Mouse (Mus musculus) midbrain, embryonic 14.5 days (tissue): ENCODE data around the gene Ahnak2. TPM values are rescaled to one million over a fixed set of nuclear protein-coding genes. Genes with fewer than 3 reads are reported as not detected.

Source experiments
- ATAC-seq: fragments of 200-750 bp; cut with Nextera tagmentation; 2 replicates; pipeline ENCODE4 v1.8.0; 2017; ENCODE audit warnings: moderate number of reproducible peaks, moderate library complexity; ENCODE audit not compliant: low FRiP score, low TSS enrichment
- DNase-seq: peaks from one replicate; pipeline ENCODE4 v3.0.0-alpha.2; 2015
- H3K27ac ChIP-seq: fragments of 300-500 bp; sonication (generic); replicated peaks from 2 replicates; pipeline ENCODE4 v1.5.1; 2014; ENCODE audit warnings: mild to moderate bottlenecking, low read depth, low read length, moderate library complexity
- H3K27me3 ChIP-seq: fragments of 300-500 bp; sonication (generic); 2 replicates; pipeline ENCODE4 v1.6.1; 2014; ENCODE audit warnings: low read length, control low read depth, mixed read lengths; ENCODE audit not compliant: control insufficient read depth, insufficient read depth
- H3K36me3 ChIP-seq: fragments of 300-500 bp; sonication (generic); 2 replicates; pipeline ENCODE4 v1.6.1; 2014; ENCODE audit warnings: low read length, control low read depth; ENCODE audit not compliant: control insufficient read depth, insufficient read depth
- H3K4me1 ChIP-seq: fragments of 300-500 bp; sonication (generic); 2 replicates; pipeline ENCODE4 v1.6.1; 2014; ENCODE audit warnings: mild to moderate bottlenecking, antibody characterized with exemption, low read length, control low read depth; ENCODE audit not compliant: control insufficient read depth, insufficient read depth
- H3K4me2 ChIP-seq: fragments of 300-500 bp; sonication (generic); 2 replicates; pipeline ENCODE4 v1.6.1; 2014; ENCODE audit warnings: mild to moderate bottlenecking, low read length, moderate library complexity
- H3K4me3 ChIP-seq: fragments of 300-500 bp; sonication (generic); replicated peaks from 2 replicates; pipeline ENCODE4 v1.5.1; 2014; ENCODE audit warnings: low read depth, low read length
- H3K9ac ChIP-seq: fragments of 300-500 bp; sonication (generic); replicated peaks from 2 replicates; pipeline ENCODE4 v1.6.1; 2014; ENCODE audit warnings: mild to moderate bottlenecking, low read length, moderate library complexity
- H3K9me3 ChIP-seq: fragments of 300-500 bp; sonication (generic); 2 replicates; pipeline ENCODE4 v1.6.1; 2016; ENCODE audit warnings: low read length, control low read depth, mixed read lengths; ENCODE audit not compliant: control insufficient read depth
- WGBS: fragments of 180-500 bp; shearing (Covaris S2); extraction: QIAGEN DNeasy Blood & Tissue Kit; methylation state at CpG from one replicate; pipeline ENCODE4 v1.1.7; 2014; 5-methylcytosine and 5-hydroxymethylcytosine counted together
- polyA plus RNA-seq: library from polyadenylated mRNA; unstranded; fragments of >200 nt; fragmentation: Nextera tagmentation; extraction: Ambion mirVana; gene quantifications from 2 replicates; pipeline ENCODE4 v1.2.1, GENCODE M21; 2014

Ahnak2 gene
- polyA plus RNA-seq, 1 experiment from 2014 or later = 0.75 TPM

DNA sequence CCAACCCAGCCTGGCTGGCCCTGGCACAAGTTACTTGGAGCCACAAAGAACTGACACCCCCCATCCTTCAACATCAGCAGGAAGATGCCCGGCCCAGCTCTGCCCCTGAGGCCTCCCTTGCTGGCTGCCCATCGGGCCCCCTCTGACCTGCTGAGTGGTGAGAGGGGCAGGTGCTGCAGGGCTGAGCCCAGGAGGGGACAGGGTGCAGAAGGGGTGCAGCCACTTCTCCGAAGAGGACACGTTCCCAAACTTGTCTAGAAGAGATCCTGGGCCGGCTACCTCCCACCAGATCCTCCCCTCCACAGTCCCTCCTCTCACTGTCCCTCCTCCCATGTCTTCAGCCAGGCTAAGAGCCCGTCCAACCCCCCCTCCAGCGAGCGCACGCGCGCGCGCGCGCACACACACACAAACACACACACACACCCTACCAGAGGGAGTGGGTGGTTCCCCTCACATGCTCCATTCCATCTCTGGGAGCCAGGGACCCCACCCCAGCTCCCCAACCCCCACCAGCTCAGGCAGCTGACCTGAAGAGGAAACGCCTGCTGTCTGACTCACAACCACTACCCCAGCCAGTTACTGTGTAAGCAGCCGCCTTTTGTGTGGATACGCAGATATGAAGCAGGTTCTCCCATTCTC is 6.9 kb downstream of the Ahnak2 start:
- Histone ChIP-seq H3K9ac (no peak overlapping the region), H3K4me1 (no peaks in the 10 kb centered on the region), H3K27me3 (peaks cover 2% of the 10 kb centered on the region), H3K4me3 (no peak overlapping the region), H3K4me2 (no peak overlapping the region), H3K27ac (no peak overlapping the region), H3K9me3 (no peaks in the 10 kb centered on the region), H3K36me3 (no peaks in the 10 kb centered on the region)
- ATAC-seq (no peak), DNase-seq (no peak)
- WGBS = 66% methylated on average over 18 of the region's 18 CpGs

DNA sequence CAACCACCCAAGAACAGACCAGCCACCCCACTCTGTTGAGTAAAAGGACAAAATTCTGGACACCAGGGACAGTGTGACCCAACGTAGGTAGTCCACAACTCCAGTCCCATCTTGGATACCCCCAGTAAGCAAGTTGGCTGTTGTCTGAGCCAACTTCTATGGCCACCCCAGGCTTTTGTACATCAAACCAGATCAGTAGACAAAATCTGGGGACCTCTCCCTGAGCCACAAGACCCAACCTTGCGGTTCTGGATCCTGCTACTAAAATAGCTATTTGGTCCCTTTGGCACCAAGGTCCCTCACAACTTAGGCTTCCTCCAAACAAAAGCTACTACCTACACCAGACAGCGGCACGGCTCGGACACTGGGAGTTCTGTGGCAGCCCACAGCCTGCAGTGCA is 7.5 kb downstream of the Ahnak2 start:
- Histone ChIP-seq H3K36me3 (no peaks in the 10 kb centered on the region), H3K27me3 (no peaks in the 10 kb centered on the region; the same call in 1 of the 2 replicates), H3K4me3 (no peak overlapping the region), H3K4me2 (no peak overlapping the region), H3K4me1 (no peaks in the 10 kb centered on the region), H3K9me3 (no peaks in the 10 kb centered on the region), H3K27ac (no peak overlapping the region), H3K9ac (no peak overlapping the region)
- ATAC-seq = no peak
- DNase-seq = no peak
- 84% methylated on average over 5 of the region's 5 CpGs for WGBS

DNA sequence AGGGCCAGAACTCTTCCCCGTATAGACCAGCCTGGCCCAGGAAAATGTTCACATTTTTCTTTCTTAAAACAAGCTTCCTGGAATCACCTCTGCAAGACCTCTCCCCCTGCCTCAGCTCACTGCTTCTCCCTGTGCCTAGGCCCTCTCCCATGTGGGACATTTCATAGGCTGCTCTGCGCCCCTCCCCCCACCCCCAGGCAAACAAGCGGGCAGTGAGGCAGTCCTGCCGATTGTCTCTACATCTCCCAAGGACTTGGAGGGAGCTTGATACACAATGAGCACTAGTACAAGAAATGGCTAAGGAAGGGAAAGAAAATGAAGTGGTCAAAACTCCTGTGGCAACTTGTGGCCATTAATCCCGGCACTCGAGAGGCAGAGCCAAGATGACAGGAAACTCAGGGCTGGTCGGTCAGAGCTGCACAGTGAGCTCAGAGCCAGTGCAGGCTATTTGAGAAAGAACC is 8.1 kb downstream of the Ahnak2 start:
- Histone ChIP-seq H3K4me3 (no peak overlapping the region), H3K4me1 (no peaks in the 10 kb centered on the region), H3K9ac (no peak overlapping the region), H3K4me2 (no peak overlapping the region), H3K27ac (no peak overlapping the region), H3K27me3 (no peaks in the 10 kb centered on the region), H3K9me3 (no peaks in the 10 kb centered on the region), H3K36me3 (no peaks in the 10 kb centered on the region)
- WGBS = 29% methylated on average over 7 of the region's 7 CpGs
- DNase-seq (no peak), ATAC-seq (no peak)

DNA sequence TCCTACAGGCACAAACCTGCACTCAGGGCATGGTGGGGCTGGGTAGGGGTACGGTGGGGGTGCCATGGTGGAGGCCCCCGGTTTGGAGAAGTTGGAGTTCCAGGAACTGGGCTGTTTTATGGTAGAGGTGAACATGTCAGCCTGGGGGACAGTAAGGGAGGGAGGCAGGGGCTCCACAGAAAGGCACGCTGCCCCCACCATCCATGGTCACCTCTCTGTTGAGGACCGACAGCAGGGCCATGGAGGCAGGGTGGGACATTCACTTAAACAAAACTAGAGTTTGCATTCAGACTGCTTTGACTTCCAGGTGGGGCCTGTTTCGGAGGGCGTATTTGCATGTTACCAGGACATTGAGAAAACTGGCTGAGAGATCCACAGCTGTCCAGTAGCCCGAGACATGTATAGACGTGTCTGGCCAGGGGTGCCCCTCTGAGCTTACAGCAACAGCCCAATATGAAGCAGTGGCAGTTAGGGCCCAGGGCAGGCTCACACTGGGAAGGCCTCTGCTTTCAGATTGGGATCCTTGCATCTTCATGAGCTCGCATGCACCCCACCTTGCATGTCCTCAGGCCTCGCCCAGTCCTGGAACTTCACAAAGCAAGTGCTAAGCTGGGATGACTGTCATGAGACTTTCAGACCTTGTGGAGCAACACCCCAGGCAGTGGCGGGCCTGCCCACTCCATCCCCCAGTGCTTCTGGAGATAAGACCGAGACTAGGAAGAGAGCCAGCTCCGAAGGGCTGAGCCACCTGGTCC is 8.7 kb downstream of the Ahnak2 start:
- Histone ChIP-seq H3K4me3 (no peak overlapping the region), H3K9ac (no peak overlapping the region), H3K9me3 (no peaks in the 10 kb centered on the region), H3K36me3 (no peaks in the 10 kb centered on the region), H3K4me1 (no peaks in the 10 kb centered on the region), H3K27me3 (no peaks in the 10 kb centered on the region), H3K27ac (no peak overlapping the region), H3K4me2 (no peak overlapping the region)
- 76% methylated on average over 13 of the region's 13 CpGs for WGBS
- DNase-seq (peak; percentile 18), ATAC-seq (no peak)

DNA sequence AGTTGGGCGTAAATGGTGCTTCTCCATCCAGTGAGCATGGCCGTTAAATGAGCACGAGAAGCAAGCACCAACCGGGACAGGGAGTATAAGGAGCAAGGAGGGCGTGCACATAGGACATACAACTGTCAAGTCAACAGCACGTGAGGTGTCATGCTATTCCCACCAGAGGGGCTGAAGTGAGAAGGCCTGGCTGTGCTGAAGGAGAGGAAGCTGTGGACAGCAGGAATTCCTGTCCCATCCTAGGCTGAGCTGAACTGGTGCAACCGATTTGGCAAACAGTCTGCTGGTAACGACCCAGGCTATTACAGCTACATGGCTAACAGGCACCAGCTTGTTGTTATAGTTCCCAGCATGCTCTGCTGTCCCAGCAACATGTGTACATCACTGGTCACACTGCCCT is 11.4 kb downstream of the Ahnak2 start:
- no peaks in the 10 kb centered on the region for H3K36me3 ChIP-seq
- DNase-seq (no peak), ATAC-seq (no peak)
- no peak overlapping the region for H3K27ac ChIP-seq
- H3K27me3 ChIP-seq = no peaks in the 10 kb centered on the region
- no peaks in the 10 kb centered on the region for H3K9me3 ChIP-seq
- H3K4me3 ChIP-seq = no peak overlapping the region
- H3K4me2 ChIP-seq = no peak overlapping the region
- WGBS = 79% methylated on average over 8 of the region's 8 CpGs
- H3K9ac ChIP-seq = no peak overlapping the region
- no peaks in the 10 kb centered on the region for H3K4me1 ChIP-seq

DNA sequence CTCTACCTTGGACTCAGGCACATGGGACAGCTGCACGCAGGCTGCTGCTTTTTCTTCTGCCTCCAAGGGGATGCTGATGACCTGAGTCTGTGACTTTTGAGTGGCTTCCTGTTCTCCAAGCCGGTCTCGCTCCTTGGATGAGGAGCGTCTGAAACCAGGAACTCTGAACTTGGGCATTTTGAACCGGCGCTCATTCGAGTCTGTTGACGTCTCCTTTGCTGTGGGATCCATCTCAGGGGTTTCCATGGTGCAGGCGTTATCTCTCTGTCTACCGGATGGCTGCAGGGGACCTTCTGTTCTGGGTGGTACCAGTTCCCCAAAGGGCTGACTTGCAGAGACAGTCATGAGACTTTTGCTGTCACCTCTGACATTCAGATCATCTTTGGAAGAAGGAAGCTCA is 28.0 kb downstream of the Ahnak2 start:
- H3K36me3 ChIP-seq = no peaks in the 10 kb centered on the region

DNA sequence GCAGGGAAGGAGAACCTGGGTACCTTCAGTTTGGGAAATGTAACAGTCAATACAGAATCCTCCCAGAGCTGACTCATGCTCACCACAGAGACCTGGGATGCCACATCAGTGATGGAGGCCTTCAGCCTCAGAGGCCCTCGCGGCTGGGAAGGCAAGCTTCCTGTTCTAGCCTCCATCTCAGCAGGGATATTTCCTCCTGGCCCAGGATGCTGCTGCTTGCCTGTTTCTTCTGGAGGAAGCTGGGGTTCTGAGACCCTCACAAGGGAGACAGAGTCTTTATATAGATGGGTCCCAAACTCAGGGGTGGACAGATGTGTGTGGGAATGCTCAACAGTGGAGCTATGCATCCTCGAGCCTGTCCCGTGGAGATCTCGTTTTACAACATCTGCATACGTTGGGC is 28.4 kb downstream of the Ahnak2 start:
- Histone ChIP-seq H3K4me3 (no peak overlapping the region), H3K4me1 (no peaks in the 10 kb centered on the region), H3K4me2 (no peak overlapping the region), H3K27ac (no peak overlapping the region), H3K27me3 (no peaks in the 10 kb centered on the region), H3K36me3 (no peaks in the 10 kb centered on the region), H3K9me3 (no peaks in the 10 kb centered on the region), H3K9ac (no peak overlapping the region)
- no peak for DNase-seq
- ATAC-seq = no peak
- WGBS = 89% methylated on average over 6 of the region's 6 CpGs

More for the DNA sequence above, 28.0 kb downstream of the Ahnak2 start:
- ATAC-seq (no peak), DNase-seq (no peak)
- Histone ChIP-seq H3K4me2 (no peak overlapping the region), H3K27ac (no peak overlapping the region), H3K4me1 (no peaks in the 10 kb centered on the region), H3K4me3 (no peak overlapping the region), H3K9me3 (no peaks in the 10 kb centered on the region), H3K9ac (no peak overlapping the region), H3K27me3 (no peaks in the 10 kb centered on the region)
- 96% methylated on average over 10 of the region's 10 CpGs for WGBS

DNA sequence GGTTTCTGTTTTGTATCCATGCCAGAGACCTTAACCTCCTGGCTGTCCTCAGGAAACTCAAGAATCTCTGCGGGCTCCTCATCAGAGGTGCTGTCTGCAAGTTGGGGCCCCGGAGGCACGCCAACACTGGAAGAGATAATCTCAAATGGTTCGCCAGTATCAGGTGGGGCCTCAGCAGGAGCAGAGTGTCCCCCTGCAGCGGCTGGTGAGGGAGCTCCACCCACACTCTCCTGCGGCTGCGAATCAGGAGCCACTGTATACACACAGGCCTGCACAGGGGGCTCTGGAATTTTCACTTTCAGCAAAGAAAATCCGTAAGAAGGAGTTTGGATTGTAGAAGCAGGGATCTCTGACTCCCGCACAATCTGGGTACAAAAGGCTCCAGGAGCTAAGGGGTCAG is 29.1 kb downstream of the Ahnak2 start:
- Histone ChIP-seq H3K9me3 (no peaks in the 10 kb centered on the region), H3K4me3 (no peak overlapping the region), H3K4me1 (no peaks in the 10 kb centered on the region), H3K36me3 (no peaks in the 10 kb centered on the region), H3K9ac (no peak overlapping the region), H3K27ac (no peak overlapping the region), H3K27me3 (no peaks in the 10 kb centered on the region), H3K4me2 (no peak overlapping the region)
- ATAC-seq = no peak
- 45% methylated on average over 9 of the region's 9 CpGs for WGBS
- DNase-seq = no peak

DNA sequence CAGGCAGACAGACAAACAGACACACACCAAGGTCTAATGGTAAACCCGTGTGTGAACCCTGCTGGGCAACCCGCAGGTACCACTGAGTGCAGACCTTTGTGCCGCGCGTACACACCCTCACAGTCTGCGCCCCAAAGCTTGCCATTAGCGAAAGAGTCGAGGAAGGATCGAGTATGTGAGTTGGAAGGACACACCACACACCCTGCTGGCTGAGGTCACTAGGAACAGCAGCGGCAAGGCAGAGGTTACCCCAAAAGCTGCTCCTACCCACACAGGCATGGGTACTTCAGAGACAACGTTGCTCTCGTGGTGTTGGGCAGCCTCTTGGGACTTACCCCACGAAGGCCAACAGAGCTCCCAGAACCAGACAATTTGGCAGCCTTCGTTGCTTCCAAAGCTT is 30.2 kb downstream of the Ahnak2 start:
- ATAC-seq (no peak), DNase-seq (no peak)
- no peak overlapping the region for H3K4me3 ChIP-seq
- no peak overlapping the region for H3K4me2 ChIP-seq
- H3K4me1 ChIP-seq = no peaks in the 10 kb centered on the region
- H3K9ac ChIP-seq = no peak overlapping the region
- H3K9me3 ChIP-seq = no peaks in the 10 kb centered on the region
- no peaks in the 10 kb centered on the region for H3K36me3 ChIP-seq
- H3K27ac ChIP-seq = no peak overlapping the region
- no peaks in the 10 kb centered on the region for H3K27me3 ChIP-seq
- WGBS = 89% methylated on average over 14 of the region's 14 CpGs
